Mouse (Mus musculus) spleen, adult 18-20 months (tissue): ENCODE results near the gene Il1rn.

Experiments
- DNase-seq, 2 experiments: peaks; one replicate each; pipeline ENCODE4 v3.0.0; 2022; ENCODE audit warnings: mixed read lengths in 2 of 2

Il1rn gene

DNA sequence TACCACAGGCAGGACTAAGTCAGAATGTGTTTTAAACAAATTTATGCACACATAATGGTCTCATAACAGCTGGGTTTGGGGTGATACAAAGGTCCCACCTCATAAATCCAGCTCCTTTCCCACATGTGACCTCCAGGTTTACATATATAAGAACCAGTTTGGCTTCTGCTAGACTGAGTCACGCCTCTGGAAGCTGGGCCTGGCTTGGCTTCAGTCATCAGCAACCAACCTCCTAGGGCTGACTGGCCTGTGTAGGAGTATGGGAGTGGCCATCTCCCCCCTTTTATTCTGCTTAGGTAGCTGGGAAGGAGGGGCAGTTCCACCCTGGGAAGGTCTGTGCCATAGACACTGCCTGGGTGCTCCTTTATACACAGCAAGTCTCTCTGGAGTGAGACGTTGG, at the start of gene Il1rn:
Gene Il1rn, plus strand, starts transcription at position 309 of the 400 bp plus-strand sequence.
- no peak for DNase-seq

- DNase-seq = no peak
These were observed 45.8 kb upstream of the Il1rn start, which contains the start of gene Il1f10 for GRCm38 (mm10) chr2:24290896-24291295. Gene Il1f10 (plus strand): TSS chr2:24291196.

DNA sequence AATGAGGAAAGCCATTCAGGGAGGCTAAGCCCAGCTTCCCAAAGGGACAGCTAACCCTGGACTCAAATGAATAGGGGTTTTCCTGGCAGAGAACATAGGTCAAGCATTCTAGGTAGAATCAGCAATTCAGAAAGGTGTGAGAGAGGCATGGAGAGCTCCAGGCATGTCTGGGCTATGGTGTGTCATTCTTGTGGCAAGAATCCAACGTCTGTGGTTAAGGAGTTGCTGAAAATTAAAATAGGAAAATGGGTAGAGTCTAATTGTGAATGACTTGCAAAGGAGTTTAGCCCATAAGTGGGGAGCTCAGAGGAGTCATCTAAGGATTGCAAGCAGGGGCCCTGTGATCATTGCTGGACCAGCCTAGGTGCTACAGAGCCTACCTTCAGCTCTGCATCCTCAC, 42.0 kb upstream of the Il1rn start:
- DNase-seq = no peak

GRCm38 (mm10) chr2:24296837-24297236, 39.8 kb upstream of the Il1rn start:
- peak in 1 of 2 experiments; percentile 40 for DNase-seq

GRCm38 (mm10) chr2:24311302-24312001, 25.2 kb upstream of the Il1rn start:
- peak; percentile 45 to 48 for DNase-seq

GRCm38 (mm10) chr2:24316919-24317318, 19.7 kb upstream of the Il1rn start:
- DNase-seq = no peak

GRCm38 (mm10) chr2:24317919-24318598, 18.6 kb upstream of the Il1rn start:
- no peak for DNase-seq

DNA sequence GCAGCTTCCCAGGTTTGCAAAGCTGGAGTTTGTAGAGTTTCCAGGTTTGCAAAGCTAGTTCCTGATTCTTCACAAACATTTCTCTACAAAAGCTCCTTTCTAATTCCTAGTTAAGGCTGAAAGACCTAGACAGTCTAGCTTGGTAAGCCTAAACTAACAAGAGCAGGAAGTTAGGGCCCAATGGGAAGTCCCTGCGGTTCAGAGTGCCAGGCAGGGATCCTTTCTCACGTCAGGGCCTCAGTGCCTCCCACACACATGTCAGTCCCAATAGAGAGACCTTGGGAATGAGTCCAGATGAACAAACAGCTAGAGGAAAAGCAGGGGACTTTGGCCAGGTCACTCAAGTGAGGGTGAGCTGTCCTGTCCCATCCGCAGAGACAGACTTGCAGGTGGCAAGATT, 1.3 kb upstream of the Il1rn start:
- DNase-seq = peak in 1 of 2 experiments; percentile 16

- DNase-seq = no peak
These were observed 4.8 kb downstream of the Il1rn start for GRCm38 (mm10) chr2:24341395-24341885.

DNA sequence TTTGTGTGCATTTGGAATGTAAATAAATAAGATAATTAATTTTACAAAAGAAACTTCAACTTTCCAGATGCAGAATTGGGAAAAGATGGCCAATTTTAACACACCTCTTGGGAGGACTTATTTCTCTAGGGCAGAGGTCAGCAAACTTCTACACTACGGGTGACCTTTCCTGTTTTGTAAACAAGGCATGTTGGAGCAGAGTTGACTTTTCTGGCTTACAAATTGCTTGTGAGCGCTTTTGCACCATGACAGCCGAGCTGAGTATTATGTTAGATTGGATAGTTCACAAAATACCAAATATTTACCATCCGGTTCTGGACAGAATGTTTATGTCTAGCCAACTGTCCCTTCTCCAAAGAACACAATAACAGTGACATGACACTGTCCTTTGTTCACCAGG, 8.0 kb downstream of the Il1rn start:
- DNase-seq = no peak

DNA sequence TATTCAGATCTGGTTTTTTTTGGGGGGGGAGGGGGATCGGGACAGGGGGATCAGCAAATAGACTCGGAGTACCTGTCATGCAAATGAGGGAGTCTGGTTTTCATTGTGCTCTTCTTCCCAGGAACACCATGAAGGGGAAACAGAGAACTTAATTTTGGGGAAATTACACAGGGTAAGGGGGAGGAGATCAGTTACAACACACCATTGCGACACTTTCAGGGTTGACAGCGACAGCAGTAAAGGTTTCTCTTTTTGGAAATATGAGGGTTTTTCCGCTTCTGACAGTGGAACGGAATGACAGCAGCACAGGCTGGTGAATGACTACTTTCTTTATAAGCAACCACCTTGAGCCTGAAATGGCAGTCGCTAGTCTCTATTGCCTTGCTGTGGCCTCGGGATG, 8.4 kb downstream of the Il1rn start:
- no peak for DNase-seq

DNA sequence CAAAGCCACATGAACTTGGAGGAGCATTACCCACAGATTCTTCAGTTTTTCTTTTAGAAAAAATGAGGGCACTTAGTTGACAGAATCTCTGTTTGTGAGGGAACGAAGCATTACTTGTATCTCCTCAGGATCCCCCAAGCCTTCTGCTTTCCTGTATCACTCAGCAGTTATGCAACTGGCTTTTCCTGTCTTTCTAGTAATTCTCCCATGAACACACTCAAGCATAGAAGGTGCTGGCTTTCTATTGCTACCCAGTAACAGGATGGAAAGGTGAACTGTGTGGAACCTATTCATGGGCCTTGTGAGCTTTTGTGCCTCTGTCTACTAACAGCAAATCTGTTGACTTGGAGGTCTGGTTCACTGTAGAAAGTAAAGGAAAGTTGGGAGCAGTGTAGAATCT, 11.3 kb downstream of the Il1rn start:
- DNase-seq = no peak

- no peak for DNase-seq
These were observed 14.5 kb downstream of the Il1rn start for GRCm38 (mm10) chr2:24351159-24351558.

- no peak for DNase-seq
These were observed 16.4 kb downstream of the Il1rn start for GRCm38 (mm10) chr2:24353042-24353441.

DNA sequence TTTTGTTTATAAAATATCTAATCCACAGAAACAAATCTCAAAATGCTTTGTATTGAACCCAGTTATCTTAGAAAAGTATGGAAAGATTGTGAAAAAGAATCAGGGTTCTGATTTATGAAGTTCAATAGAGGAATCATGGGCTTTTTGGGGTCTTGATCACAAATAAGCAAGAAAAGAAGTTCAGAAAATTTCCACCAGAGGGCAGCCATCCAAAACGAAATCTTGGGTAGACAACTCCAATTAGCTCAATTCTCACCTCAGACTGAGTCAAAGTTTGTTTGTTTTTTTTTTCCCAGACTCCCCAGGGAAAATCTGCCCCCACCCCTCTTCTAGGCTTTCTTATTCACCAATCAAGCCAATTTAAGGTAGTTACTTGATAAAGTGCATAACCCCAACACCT, 21.0 kb downstream of the Il1rn start:
- peak in 1 of 2 experiments; percentile 48 for DNase-seq

DNA sequence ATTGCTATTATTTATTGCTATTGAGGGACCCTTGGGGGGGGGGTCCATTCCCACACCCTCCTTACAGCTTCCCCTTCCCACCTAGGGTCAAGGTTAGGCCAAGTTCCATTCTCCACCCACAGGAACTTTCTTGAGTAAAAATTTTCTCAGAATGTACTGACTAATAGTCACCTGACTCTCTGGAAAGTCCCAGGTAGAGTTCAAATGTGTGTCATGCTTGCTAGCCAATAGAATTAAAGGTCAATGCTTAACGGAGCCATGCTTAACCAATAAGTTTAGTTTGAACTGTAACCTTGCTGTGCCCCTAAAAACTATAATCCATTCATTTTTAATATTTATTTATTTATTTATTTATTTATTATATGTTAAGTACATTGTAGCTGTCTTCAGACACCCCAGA, 22.7 kb downstream of the Il1rn start:
- DNase-seq = no peak

- DNase-seq = no peak
These were observed 27.2 kb downstream of the Il1rn start for GRCm38 (mm10) chr2:24363818-24364217.

DNA sequence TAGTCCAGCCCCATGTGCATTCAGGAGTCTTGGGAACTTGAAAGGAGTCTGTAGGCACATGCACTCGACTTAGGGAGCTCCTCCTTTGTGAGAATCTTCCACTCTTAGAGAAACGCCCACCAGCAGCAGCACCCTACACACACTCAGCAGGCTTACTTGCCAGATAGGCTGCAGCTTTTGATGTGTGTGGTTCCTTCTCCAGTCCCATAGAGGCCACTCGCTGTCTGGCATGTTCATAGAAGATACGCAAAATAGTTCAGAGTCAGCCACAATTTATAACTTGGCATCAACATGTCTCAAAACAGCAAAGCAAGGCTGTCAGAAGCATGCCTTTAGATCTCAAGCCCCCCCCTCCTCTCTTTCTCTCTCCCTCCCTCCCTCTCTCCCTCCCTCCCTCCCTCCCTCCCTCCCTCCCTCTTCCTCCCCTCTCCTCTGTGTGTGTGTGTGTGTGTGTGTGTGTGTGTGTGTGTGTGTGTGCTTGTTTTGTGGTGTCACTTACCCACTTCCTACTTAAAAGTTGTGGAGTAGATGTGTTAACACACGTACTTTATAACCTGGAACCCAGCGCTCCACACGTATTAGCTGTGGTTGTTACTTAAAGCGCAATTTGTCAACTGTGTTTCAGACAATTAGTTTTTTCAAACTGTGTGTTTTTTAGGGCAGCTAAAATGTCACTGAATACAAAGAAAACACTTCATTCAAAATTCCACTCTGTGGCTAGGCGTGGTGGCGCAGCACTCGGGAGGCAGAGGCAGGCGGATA, 29.7 kb downstream of the Il1rn start:
- DNase-seq = no peak

DNA sequence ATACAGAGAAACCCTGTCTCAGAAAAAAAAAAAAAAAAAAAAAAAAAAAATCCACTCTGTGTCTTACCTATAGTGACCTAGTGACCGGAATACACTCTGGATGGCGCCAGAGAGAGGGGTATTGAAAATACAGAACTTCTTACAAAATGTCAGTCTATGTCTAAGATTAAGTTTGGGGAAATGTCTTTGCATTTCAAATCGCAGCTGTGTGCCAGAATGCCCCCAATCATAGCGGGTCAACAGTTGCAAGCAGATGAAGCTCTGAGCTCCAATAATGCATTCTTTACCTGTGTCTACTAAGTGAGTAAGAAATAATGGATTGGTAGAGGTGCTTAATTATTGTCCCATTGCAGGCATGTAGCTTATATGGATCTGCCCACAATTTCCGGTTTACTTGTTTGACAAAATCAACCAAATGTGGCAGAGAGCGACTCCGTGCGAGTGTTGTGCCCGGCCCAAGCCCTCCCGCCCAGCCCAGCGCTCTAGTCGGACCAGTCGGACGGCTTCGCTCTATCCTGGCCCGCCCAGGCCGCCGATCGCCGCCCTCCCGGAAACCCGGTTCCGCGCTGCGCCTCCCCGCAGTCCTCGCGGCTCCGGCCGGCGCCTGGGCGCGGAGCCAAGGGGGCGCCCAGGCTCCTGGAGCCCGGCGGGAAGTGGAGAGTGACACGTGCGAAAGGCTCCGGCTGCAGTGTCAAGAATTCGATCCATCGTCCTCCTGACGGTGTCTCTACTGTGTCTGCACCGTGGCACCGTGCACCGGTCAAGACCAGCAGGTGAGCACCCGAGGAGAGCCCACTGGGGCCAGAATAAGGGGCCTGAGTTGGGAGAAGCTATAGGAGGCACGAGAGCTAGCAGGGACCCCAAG, 30.6 kb downstream of the Il1rn start, which contains the start of gene Psd4:
Gene Psd4, plus strand, starts transcription at position 551 of the 865 bp plus-strand sequence.
- DNase-seq = peak; percentile 67 to 71

DNA sequence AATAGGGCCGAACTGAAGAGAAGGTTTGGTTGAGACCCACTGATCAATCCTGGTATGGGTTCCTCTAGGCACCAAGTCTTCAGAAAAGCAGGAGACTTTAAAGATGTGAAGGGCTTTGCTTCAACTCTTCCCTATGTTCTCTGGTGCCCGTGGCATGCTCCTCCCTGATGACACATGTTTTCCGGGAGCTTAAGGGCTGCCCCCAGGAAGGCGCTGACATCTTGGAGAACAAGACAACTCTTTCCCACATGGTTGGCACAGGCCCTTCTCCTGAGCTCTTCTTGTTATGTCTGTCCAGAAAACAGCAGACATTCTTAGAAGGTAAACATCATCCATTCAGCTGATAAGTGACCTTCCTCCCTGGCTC, 31.2 kb downstream of the Il1rn start:
- no peak for DNase-seq

GRCm38 (mm10) chr2:24378747-24379450, 42.2 kb downstream of the Il1rn start:
- no peak for DNase-seq
